Mouse (Mus musculus) MEL (cell line): ENCODE measurements at regions not wholly inside any gene's neighbourhood (a gene's known extent, or its start where the extent isn't known, plus 50 kb on each side); places are given as distances from the start of the nearest gene placed in this dataset.

Experiments used
- DNase-seq: peaks from one replicate; pipeline ENCODE4 v3.0.0; 2011; ENCODE audit warnings: low read depth, low spot score
- H3K27ac ChIP-seq: 2 replicates; pipeline ENCODE4 v1.5.1; 2012; ENCODE audit warnings: low read depth, mild to moderate bottlenecking, control low read depth, low read length, moderate library complexity; ENCODE audit not compliant: control insufficient read depth
- H3K27me3 ChIP-seq, 2 experiments: fragments of 150-350 bp in 1 of 2; sonication (generic) in 1 of 2; 2 replicates each; pipeline ENCODE4 v1.6.1; 2012; ENCODE audit warnings: low read length in 2 of 2, mild to moderate bottlenecking in 2 of 2, improper control_type of control experiment in 1 of 2, moderate library complexity in 1 of 2; ENCODE audit not compliant: insufficient read depth in 2 of 2, control insufficient read depth in 1 of 2
- H3K36me3 ChIP-seq, 2 experiments: 2 replicates each; pipeline ENCODE4 v1.6.1; 2012 to 2014; ENCODE audit warnings: low read length in 2 of 2, improper control_type of control experiment in 1 of 2, inconsistent platforms in 1 of 2, mild to moderate bottlenecking in 1 of 2; ENCODE audit not compliant: insufficient read depth in 2 of 2, control insufficient read depth in 1 of 2
- H3K4me1 ChIP-seq, 2 experiments: fragments of 150-350 bp in 1 of 2; sonication (generic) in 1 of 2; 2 replicates each; pipeline ENCODE4 v1.6.1; 2012; ENCODE audit warnings: low read length in 2 of 2, improper control_type of control experiment in 1 of 2, mild to moderate bottlenecking in 1 of 2; ENCODE audit not compliant: insufficient read depth in 2 of 2, control insufficient read depth in 1 of 2
- H3K4me3 ChIP-seq, 2 experiments: fragments of 150-350 bp in 1 of 2; sonication (generic) in 1 of 2; 2 replicates each; pipeline ENCODE4 v1.5.1; 2012; ENCODE audit warnings: low read depth in 2 of 2, low read length in 2 of 2, mild to moderate bottlenecking in 2 of 2, moderate library complexity in 2 of 2, control low read depth in 1 of 2, improper control_type of control experiment in 1 of 2; ENCODE audit not compliant: control insufficient read depth in 1 of 2, insufficient read depth in 1 of 2
- H3K79me2 ChIP-seq: 2 replicates; pipeline ENCODE4 v1.6.1; 2012; ENCODE audit warnings: mild to moderate bottlenecking, low read length, moderate library complexity; ENCODE audit not compliant: control insufficient read depth, poor library complexity, insufficient read depth
- H3K9ac ChIP-seq: 2 replicates; pipeline ENCODE4 v1.6.1; 2012; ENCODE audit warnings: low read depth, mild to moderate bottlenecking, control low read depth, low read length, moderate library complexity; ENCODE audit not compliant: control insufficient read depth, poor library complexity, severe bottlenecking
- H3K9me3 ChIP-seq: fragments of 150-350 bp; sonication (generic); replicated peaks from 2 replicates; pipeline ENCODE4 v1.6.1; 2012; ENCODE audit warnings: mild to moderate bottlenecking, low read length, improper control_type of control experiment, moderate library complexity; ENCODE audit not compliant: insufficient read depth
- BHLHE40 ChIP-seq: IDR thresholded peaks from 2 replicates; pipeline ENCODE4 v1.6.1; 2012; ENCODE audit warnings: low read depth, mild to moderate bottlenecking, inconsistent platforms, low read length, improper control_type of control experiment, borderline replicate concordance
- CHD2 ChIP-seq: IDR thresholded peaks from 2 replicates; pipeline ENCODE4 v1.6.1; 2011; ENCODE audit warnings: low read length, improper control_type of control experiment
- E2F4 ChIP-seq: IDR thresholded peaks from 2 replicates; pipeline ENCODE4 v1.6.1; 2011; ENCODE audit warnings: low read depth, low read length, improper control_type of control experiment, borderline replicate concordance
- GABPA ChIP-seq: IDR thresholded peaks from 2 replicates; pipeline ENCODE4 v1.6.1; 2012; ENCODE audit warnings: low read depth, mild to moderate bottlenecking, inconsistent platforms, low read length, improper control_type of control experiment, moderate library complexity
- GATA1 ChIP-seq: IDR thresholded peaks from 2 replicates; pipeline ENCODE4 v1.6.1; 2011; ENCODE audit warnings: low read depth, low read length, improper control_type of control experiment
- KAT2A ChIP-seq: conservative IDR thresholded peaks from 2 replicates; pipeline ENCODE4 v1.6.1; 2012; ENCODE audit warnings: low read depth, low read length, improper control_type of control experiment, inconsistent platforms
- MAX ChIP-seq: IDR thresholded peaks from 2 replicates; pipeline ENCODE4 v1.6.1; 2011; ENCODE audit warnings: low read length, improper control_type of control experiment
- MAZ ChIP-seq: IDR thresholded peaks from 2 replicates; pipeline ENCODE4 v1.6.1; 2012; ENCODE audit warnings: low read depth, mild to moderate bottlenecking, inconsistent platforms, low read length, improper control_type of control experiment
- MEF2A ChIP-seq: IDR thresholded peaks from 2 replicates; pipeline ENCODE4 v1.6.1; 2014; ENCODE audit warnings: low read depth, mild to moderate bottlenecking, inconsistent platforms, low read length, improper control_type of control experiment; ENCODE audit not compliant: poor library complexity, insufficient replicate concordance, severe bottlenecking; ENCODE audit errors: extremely low read depth
- MYB ChIP-seq: IDR thresholded peaks from 2 replicates; pipeline ENCODE4 v1.6.1; 2011; ENCODE audit warnings: mild to moderate bottlenecking, low read depth, low read length, improper control_type of control experiment
- NELFE ChIP-seq: IDR thresholded peaks from 2 replicates; pipeline ENCODE4 v1.6.1; 2011; ENCODE audit warnings: low read depth, low read length, improper control_type of control experiment
- POLR2A ChIP-seq, 2 experiments: IDR thresholded peaks; 2 replicates each; pipeline ENCODE4 v1.6.1; 2011 to 2012; ENCODE audit warnings: low read length in 2 of 2, mild to moderate bottlenecking in 2 of 2, control low read depth in 1 of 2, improper control_type of control experiment in 1 of 2, low read depth in 1 of 2, moderate library complexity in 1 of 2; ENCODE audit not compliant: control insufficient read depth in 1 of 2, insufficient read depth in 1 of 2, poor library complexity in 1 of 2
- POLR2AphosphoS2 ChIP-seq: IDR thresholded peaks from 2 replicates; pipeline ENCODE4 v1.6.1; 2011; ENCODE audit warnings: low read length, improper control_type of control experiment
- RAD21 ChIP-seq: IDR thresholded peaks from 2 replicates; pipeline ENCODE4 v1.6.1; 2011; ENCODE audit warnings: mild to moderate bottlenecking, low read depth, low read length, improper control_type of control experiment
- SIN3A ChIP-seq: IDR thresholded peaks from 2 replicates; pipeline ENCODE4 v1.6.1; 2012; ENCODE audit warnings: low read length, improper control_type of control experiment, inconsistent platforms
- SMC3 ChIP-seq: IDR thresholded peaks from 2 replicates; pipeline ENCODE4 v1.6.1; 2011; ENCODE audit warnings: low read depth, low read length, improper control_type of control experiment
- TAL1 ChIP-seq: IDR thresholded peaks from 2 replicates; pipeline ENCODE4 v1.6.1; 2012; ENCODE audit warnings: mild to moderate bottlenecking, inconsistent platforms, low read length, moderate library complexity, mixed read lengths
- TBP ChIP-seq: IDR thresholded peaks from 2 replicates; pipeline ENCODE4 v1.8.0; 2011; ENCODE audit warnings: low read depth, low read length, improper control_type of control experiment
- UBTF ChIP-seq: IDR thresholded peaks from 2 replicates; pipeline ENCODE4 v1.6.1; 2012; ENCODE audit warnings: low read depth, mild to moderate bottlenecking, inconsistent platforms, low read length, improper control_type of control experiment, moderate library complexity, borderline replicate concordance; ENCODE audit not compliant: insufficient read depth
- USF1 ChIP-seq: IDR thresholded peaks from 2 replicates; pipeline ENCODE4 v1.6.1; 2014; ENCODE audit warnings: low read depth, mild to moderate bottlenecking, inconsistent platforms, low read length, improper control_type of control experiment, moderate library complexity
- ZC3H11A ChIP-seq: IDR thresholded peaks from 2 replicates; pipeline ENCODE4 v1.6.1; 2012; ENCODE audit warnings: low read depth, mild to moderate bottlenecking, inconsistent platforms, low read length, improper control_type of control experiment
- ZMIZ1 ChIP-seq: IDR thresholded peaks from 2 replicates; pipeline ENCODE4 v1.6.1; 2012; ENCODE audit warnings: low read depth, mild to moderate bottlenecking, inconsistent platforms, low read length, improper control_type of control experiment, moderate library complexity

DNA sequence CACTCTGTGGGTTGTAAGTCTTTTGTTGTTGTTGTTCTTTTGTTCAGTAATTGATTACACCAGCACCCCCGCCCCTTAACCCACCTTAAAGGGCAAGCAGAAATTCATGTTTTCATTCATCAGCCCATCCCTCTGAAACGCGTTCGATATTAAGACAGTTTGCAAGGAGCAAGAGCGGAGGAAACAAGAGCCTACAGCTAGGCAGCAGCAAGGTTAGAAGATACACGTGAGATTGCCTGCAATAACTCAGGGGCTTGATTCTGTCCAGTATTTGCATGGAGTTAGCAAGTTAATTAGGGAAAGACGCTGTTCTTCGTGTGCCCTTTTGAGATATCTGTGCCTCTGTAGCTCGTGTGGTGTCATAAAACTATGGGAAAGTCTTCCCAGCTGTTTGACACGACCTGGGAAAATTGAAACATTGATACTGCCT lies 202.0 kb downstream of the Gm11146 start:
- no peak overlapping the region for H3K27ac ChIP-seq
- no peaks in the 10 kb centered on the region for H3K27me3 ChIP-seq
- no peaks in the 10 kb centered on the region for H3K36me3 ChIP-seq
- H3K4me1 ChIP-seq, result no peaks in the 10 kb centered on the region
- no peak for TF ChIP-seq RAD21
- TF ChIP-seq GABPA, result no peak
- TF ChIP-seq MAX, result no peak
- no peak for TF ChIP-seq ZMIZ1
- TF ChIP-seq MYB, result no peak
- TF ChIP-seq POLR2AphosphoS2, result no peak
- no peak for TF ChIP-seq BHLHE40
- no peak for TF ChIP-seq CHD2
- TF ChIP-seq NELFE, result no peak
- no peak for TF ChIP-seq TBP
- H3K4me3 ChIP-seq, result no peak overlapping the region
- no peaks in the 10 kb centered on the region for H3K9me3 ChIP-seq
- DNase-seq, result no peak
- H3K79me2 ChIP-seq, result no peaks in the 10 kb centered on the region
- H3K9ac ChIP-seq, result no peak overlapping the region

DNA sequence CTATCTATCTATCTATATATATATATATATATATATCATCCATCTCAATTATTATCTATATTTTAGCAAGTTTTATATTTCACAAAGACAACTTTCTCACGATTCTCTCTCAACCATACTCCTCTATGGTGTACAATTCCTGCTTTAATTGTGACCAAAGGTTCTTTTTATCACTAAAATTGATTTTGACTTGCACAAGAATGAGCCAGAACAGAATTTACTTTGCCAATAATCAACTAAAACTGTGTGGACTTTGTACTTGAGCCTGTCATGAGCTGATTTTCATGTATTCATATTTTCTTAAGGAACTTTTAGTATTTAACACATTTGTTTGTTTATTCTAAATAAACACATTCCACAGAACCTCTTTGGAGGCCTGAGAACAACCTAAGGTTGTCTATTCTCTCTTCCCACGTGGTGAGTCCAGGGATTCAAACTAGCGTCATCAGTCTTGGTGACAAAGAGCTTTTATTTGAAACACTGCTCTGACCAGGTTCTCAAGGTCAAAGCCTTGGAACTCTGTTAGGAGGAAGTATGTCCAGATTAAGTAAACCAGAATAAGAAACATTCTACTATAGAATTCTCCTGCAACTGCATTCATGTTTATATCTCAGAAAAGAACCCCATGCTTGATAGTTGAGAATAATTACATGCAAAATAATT lies 207.7 kb downstream of the Gm11146 start:
- H3K27ac ChIP-seq, result no peak overlapping the region
- no peak overlapping the region for H3K4me3 ChIP-seq
- no peaks in the 10 kb centered on the region for H3K27me3 ChIP-seq
- H3K9me3 ChIP-seq, result no peaks in the 10 kb centered on the region
- H3K36me3 ChIP-seq, result no peaks in the 10 kb centered on the region
- H3K79me2 ChIP-seq, result no peaks in the 10 kb centered on the region
- TF ChIP-seq GABPA, result no peak
- no peak for TF ChIP-seq KAT2A
- TF ChIP-seq POLR2AphosphoS2, result no peak
- no peak for TF ChIP-seq RAD21
- no peak for TF ChIP-seq ZC3H11A
- TF ChIP-seq, all 39 proteins: peak for 0
- Histone ChIP-seq H3K4me1 (no peaks in the 10 kb centered on the region), H3K9ac (no peak overlapping the region)
- no peak for DNase-seq

DNA sequence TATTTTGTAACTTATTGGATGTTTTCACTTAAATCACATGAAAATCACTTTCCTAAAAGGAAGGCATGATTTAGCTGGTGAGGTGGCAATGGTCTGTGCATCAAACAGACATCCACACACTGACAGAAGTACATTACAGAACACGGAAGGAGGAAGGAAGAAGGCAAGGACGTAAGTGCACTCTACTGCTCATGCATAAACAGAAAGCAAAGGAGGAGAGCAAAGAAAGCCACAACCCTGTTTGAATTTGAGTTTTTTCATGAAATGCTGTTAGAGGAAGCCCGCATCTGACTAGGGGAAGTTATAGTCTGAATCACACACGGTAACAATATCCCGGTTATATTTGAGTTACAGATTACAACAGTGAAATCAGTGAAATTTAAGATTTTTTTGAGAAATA lies 208.4 kb downstream of the Gm11146 start:
- DNase-seq, result no peak
- no peak overlapping the region for H3K4me3 ChIP-seq
- no peak overlapping the region for H3K27ac ChIP-seq
- no peak overlapping the region for H3K9ac ChIP-seq
- no peak for TF ChIP-seq SMC3
- no peak for TF ChIP-seq E2F4
- no peak for TF ChIP-seq USF1
- no peak for TF ChIP-seq TBP
- TF ChIP-seq ZC3H11A, result no peak
- TF ChIP-seq GABPA, result no peak
- no peak for TF ChIP-seq SIN3A
- TF ChIP-seq MEF2A, result no peak
- TF ChIP-seq ZMIZ1, result no peak
- TF ChIP-seq RAD21, result no peak
- TF ChIP-seq MAZ, result no peak
- no peak for TF ChIP-seq UBTF
- no peak for TF ChIP-seq CHD2
- no peak for TF ChIP-seq TAL1
- no peak for TF ChIP-seq GATA1
- no peak for TF ChIP-seq POLR2A (IDR thresholded peaks at IDR 0.05; ENCODE audit: control insufficient read depth in 1 of 2, insufficient read depth in 1 of 2, low read depth in 1 of 2, low read length in 2 of 2, poor library complexity in 1 of 2)
- H3K36me3 ChIP-seq, result no peaks in the 10 kb centered on the region
- H3K4me1 ChIP-seq, result no peaks in the 10 kb centered on the region
- H3K79me2 ChIP-seq, result no peaks in the 10 kb centered on the region
- H3K27me3 ChIP-seq, result no peaks in the 10 kb centered on the region
- H3K9me3 ChIP-seq, result no peaks in the 10 kb centered on the region
